Mouse (Mus musculus): Measurements from ENCODE around the gene Spata31d1d. TPM values are rescaled to one million over a fixed set of nuclear protein-coding genes. Genes with fewer than 3 reads are reported as not detected.
"Not testable (repeated sequence)": the region's sequence is repeated elsewhere in the genome, so short reads cannot be mapped to it uniquely, and the experiment has no call there.

Spata31d1d gene
- polyA plus RNA-seq, 1 experiment from 2014 or later: not detected

GRCm38 (mm10) chr13:59741096-59741495 lies 9.5 kb upstream of the Spata31d1d start:
- Histone ChIP-seq H3K27ac (ENCODE audit: low read depth, low read length) (no peak overlapping the region), H3K9me3 (ENCODE audit: control insufficient read depth, low read length) (no peaks in the 10 kb centered on the region), H3K4me2 (ENCODE audit: low read depth) (no peak overlapping the region), H3K4me1 (ENCODE audit: control insufficient read depth, insufficient read depth, low read length) (no peaks in the 10 kb centered on the region), H3K9ac (ENCODE audit: low read length) (no peak overlapping the region), H3K4me3 (ENCODE audit: low read depth, low read length) (no peak overlapping the region), H3K36me3 (ENCODE audit: control insufficient read depth, insufficient read depth, low read length) (no peaks in the 10 kb centered on the region), H3K27me3 (ENCODE audit: control insufficient read depth, insufficient read depth, low read length) (no peaks in the 10 kb centered on the region)
- ATAC-seq (ENCODE audit: insufficient read depth, low FRiP score, low TSS enrichment) (no peak), DNase-seq (ENCODE audit: low spot score) (no peak)
- WGBS: 92% methylated on average over 11 of the region's 11 CpGs

GRCm38 (mm10) chr13:59739397-59739796 lies 7.8 kb upstream of the Spata31d1d start:
- H3K27ac ChIP-seq (ENCODE audit: low read depth, low read length): no peak overlapping the region
- 91% methylated on average over 4 of the region's 4 CpGs for WGBS
- no peaks in the 10 kb centered on the region for H3K36me3 ChIP-seq (ENCODE audit: control insufficient read depth, insufficient read depth, low read length)
- no peak overlapping the region for H3K4me2 ChIP-seq (ENCODE audit: low read depth)
- no peaks in the 10 kb centered on the region for H3K4me1 ChIP-seq (ENCODE audit: control insufficient read depth, insufficient read depth, low read length)
- H3K9me3 ChIP-seq (ENCODE audit: control insufficient read depth, low read length): no peaks in the 10 kb centered on the region
- ATAC-seq (ENCODE audit: insufficient read depth, low FRiP score, low TSS enrichment) (no peak), DNase-seq (ENCODE audit: low spot score) (no peak)
- H3K9ac ChIP-seq (ENCODE audit: low read length): no peak overlapping the region
- no peaks in the 10 kb centered on the region for H3K27me3 ChIP-seq (ENCODE audit: control insufficient read depth, insufficient read depth, low read length)
- no peak overlapping the region for H3K4me3 ChIP-seq (ENCODE audit: low read depth, low read length)

- no peak overlapping the region for H3K4me2 ChIP-seq (ENCODE audit: low read depth)
- no peak overlapping the region for H3K27ac ChIP-seq (ENCODE audit: low read depth, low read length)
- ATAC-seq (ENCODE audit: insufficient read depth, low FRiP score, low TSS enrichment) (no peak), DNase-seq (ENCODE audit: low spot score) (no peak)
- H3K9ac ChIP-seq (ENCODE audit: low read length): no peak overlapping the region
- H3K36me3 ChIP-seq (ENCODE audit: control insufficient read depth, insufficient read depth, low read length): no peaks in the 10 kb centered on the region
- no peaks in the 10 kb centered on the region for H3K9me3 ChIP-seq (ENCODE audit: control insufficient read depth, low read length)
- H3K4me3 ChIP-seq (ENCODE audit: low read depth, low read length): no peak overlapping the region
- H3K27me3 ChIP-seq (ENCODE audit: control insufficient read depth, insufficient read depth, low read length): no peaks in the 10 kb centered on the region
- WGBS: 87% methylated on average over 2 of the region's 2 CpGs
- no peaks in the 10 kb centered on the region for H3K4me1 ChIP-seq (ENCODE audit: control insufficient read depth, insufficient read depth, low read length)
Measured at GRCm38 (mm10) chr13:59738455-59738854, 6.9 kb upstream of the Spata31d1d start.

DNA sequence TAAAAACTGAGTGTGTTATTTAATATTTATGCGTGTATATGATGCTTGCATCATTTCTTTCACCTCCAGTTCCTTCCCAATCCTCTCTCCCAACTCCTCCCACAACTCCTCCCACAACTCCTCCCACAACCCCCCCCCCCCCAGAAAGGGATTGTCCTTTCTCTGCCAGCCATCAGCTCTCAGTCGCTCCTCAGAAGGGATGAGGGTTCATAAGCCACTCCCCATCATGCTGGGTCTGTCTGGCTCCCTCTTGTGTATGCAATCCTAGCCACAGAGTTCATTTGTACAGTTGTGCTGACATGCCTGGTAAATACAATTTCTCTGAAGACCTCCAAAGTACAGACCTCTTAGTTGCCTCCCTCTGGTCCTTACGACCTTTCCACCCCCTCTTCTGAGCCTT lies 3.6 kb upstream of the Spata31d1d start:
- WGBS: 36% methylated on average over 3 of the region's 3 CpGs
- no peak for ATAC-seq (ENCODE audit: insufficient read depth, low FRiP score, low TSS enrichment)
- H3K27ac ChIP-seq (ENCODE audit: low read depth, low read length): no peak overlapping the region
- H3K9ac ChIP-seq (ENCODE audit: low read length): no peak overlapping the region
- no peak overlapping the region for H3K4me3 ChIP-seq (ENCODE audit: low read depth, low read length)
- peak; percentile 29 for DNase-seq (ENCODE audit: low spot score)
- H3K27me3 ChIP-seq (ENCODE audit: control insufficient read depth, insufficient read depth, low read length): no peaks in the 10 kb centered on the region
- H3K36me3 ChIP-seq (ENCODE audit: control insufficient read depth, insufficient read depth, low read length): no peaks in the 10 kb centered on the region
- no peaks in the 10 kb centered on the region for H3K4me1 ChIP-seq (ENCODE audit: control insufficient read depth, insufficient read depth, low read length)
- no peak overlapping the region for H3K4me2 ChIP-seq (ENCODE audit: low read depth)
- no peaks in the 10 kb centered on the region for H3K9me3 ChIP-seq (ENCODE audit: control insufficient read depth, low read length)

GRCm38 (mm10) chr13:59734347-59734746 lies 2.8 kb upstream of the Spata31d1d start:
- H3K27me3 ChIP-seq (ENCODE audit: control insufficient read depth, insufficient read depth, low read length); DNase-seq (ENCODE audit: low spot score); H3K4me2 ChIP-seq (ENCODE audit: low read depth); H3K9ac ChIP-seq (ENCODE audit: low read length); H3K4me3 ChIP-seq (ENCODE audit: low read depth, low read length); H3K27ac ChIP-seq (ENCODE audit: low read depth, low read length); H3K4me1 ChIP-seq (ENCODE audit: control insufficient read depth, insufficient read depth, low read length); H3K9me3 ChIP-seq (ENCODE audit: control insufficient read depth, low read length); ATAC-seq (ENCODE audit: insufficient read depth, low FRiP score, low TSS enrichment); H3K36me3 ChIP-seq (ENCODE audit: control insufficient read depth, insufficient read depth, low read length): not testable (repeated sequence)
- WGBS: 29% methylated on average over 6 of the region's 6 CpGs

GRCm38 (mm10) chr13:59733936-59734335 lies 2.4 kb upstream of the Spata31d1d start:
- Histone ChIP-seq H3K4me2 (ENCODE audit: low read depth) (no peak overlapping the region), H3K9ac (ENCODE audit: low read length) (no peak overlapping the region), H3K27me3 (ENCODE audit: control insufficient read depth, insufficient read depth, low read length) (no peaks in the 10 kb centered on the region), H3K4me1 (ENCODE audit: control insufficient read depth, insufficient read depth, low read length) (no peaks in the 10 kb centered on the region), H3K9me3 (ENCODE audit: control insufficient read depth, low read length) (no peaks in the 10 kb centered on the region), H3K27ac (ENCODE audit: low read depth, low read length) (no peak overlapping the region), H3K36me3 (ENCODE audit: control insufficient read depth, insufficient read depth, low read length) (no peaks in the 10 kb centered on the region), H3K4me3 (ENCODE audit: low read depth, low read length) (no peak overlapping the region)
- DNase-seq (ENCODE audit: low spot score): no peak
- ATAC-seq (ENCODE audit: insufficient read depth, low FRiP score, low TSS enrichment): no peak
- 85% methylated on average over 2 of the region's 4 CpGs for WGBS

DNA sequence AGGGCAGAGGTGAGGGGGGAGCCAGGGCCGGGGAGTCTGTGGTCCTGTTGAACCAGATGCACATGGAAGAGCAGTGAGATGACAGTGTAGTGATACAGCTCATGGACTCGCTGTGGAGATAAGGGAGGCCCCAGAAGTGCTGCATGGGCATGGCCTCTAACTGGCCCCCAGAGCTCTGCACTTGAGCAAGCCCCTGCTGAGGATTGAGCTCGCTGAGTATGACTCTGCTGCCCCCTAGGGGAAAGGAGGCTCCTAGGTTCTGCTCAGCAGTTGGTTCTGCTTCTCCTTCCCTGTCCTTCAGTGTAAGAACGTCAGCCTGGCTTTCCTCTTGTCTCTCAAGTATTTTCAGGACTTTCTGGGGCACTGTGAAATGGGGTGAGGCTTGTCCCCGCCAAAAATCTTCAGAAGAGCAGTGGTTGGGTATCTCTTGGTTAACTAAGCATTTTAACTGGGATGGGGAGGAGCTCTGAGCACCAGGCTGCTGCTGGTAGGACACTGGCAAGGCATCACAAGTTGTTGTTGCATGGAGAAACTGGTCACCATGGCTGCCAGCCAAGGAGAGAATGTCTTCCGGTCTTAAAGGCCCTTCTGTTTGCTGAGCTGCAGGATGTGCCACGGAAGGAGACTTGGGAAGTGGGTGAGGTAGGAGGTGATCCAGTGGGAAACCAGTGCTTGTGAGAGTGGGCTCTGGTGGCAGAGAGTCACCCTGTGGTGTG lies 3.0 kb downstream of the Spata31d1d start:
- H3K4me3 ChIP-seq (ENCODE audit: low read depth, low read length): no peak overlapping the region
- no peak overlapping the region for H3K27ac ChIP-seq (ENCODE audit: low read depth, low read length)
- H3K36me3 ChIP-seq (ENCODE audit: control insufficient read depth, insufficient read depth, low read length): no peaks in the 10 kb centered on the region
- H3K9ac ChIP-seq (ENCODE audit: low read length): no peak overlapping the region
- WGBS: 31% methylated on average over 7 of the region's 7 CpGs
- no peaks in the 10 kb centered on the region for H3K27me3 ChIP-seq (ENCODE audit: control insufficient read depth, insufficient read depth, low read length)
- peak; percentile 86 for DNase-seq (ENCODE audit: low spot score)
- peak; percentile 81 for ATAC-seq (ENCODE audit: insufficient read depth, low FRiP score, low TSS enrichment)
- no peak overlapping the region for H3K4me2 ChIP-seq (ENCODE audit: low read depth)
- H3K4me1 ChIP-seq (ENCODE audit: control insufficient read depth, insufficient read depth, low read length): no peaks in the 10 kb centered on the region
- H3K9me3 ChIP-seq (ENCODE audit: control insufficient read depth, low read length): no peaks in the 10 kb centered on the region

GRCm38 (mm10) chr13:59726139-59726867 lies 5.2 kb downstream of the Spata31d1d start:
- H3K4me2 ChIP-seq (ENCODE audit: low read depth): peak overlapping the region; percentile 28
- no peaks in the 10 kb centered on the region for H3K27me3 ChIP-seq (ENCODE audit: control insufficient read depth, insufficient read depth, low read length)
- H3K4me3 ChIP-seq (ENCODE audit: low read depth, low read length): 0 out of 2 replicates have a peak overlapping the region, but pooled peaks have one; percentile 8
- ATAC-seq (ENCODE audit: insufficient read depth, low FRiP score, low TSS enrichment) (no peak), DNase-seq (ENCODE audit: low spot score) (no peak)
- H3K27ac ChIP-seq (ENCODE audit: low read depth, low read length): no peak overlapping the region
- H3K36me3 ChIP-seq (ENCODE audit: control insufficient read depth, insufficient read depth, low read length): no peaks in the 10 kb centered on the region
- WGBS: 35% methylated on average over 29 of the region's 29 CpGs
- H3K4me1 ChIP-seq (ENCODE audit: control insufficient read depth, insufficient read depth, low read length): no peaks in the 10 kb centered on the region
- H3K9ac ChIP-seq (ENCODE audit: low read length): peak overlapping the region; percentile 0
- no peaks in the 10 kb centered on the region for H3K9me3 ChIP-seq (ENCODE audit: control insufficient read depth, low read length)

DNA sequence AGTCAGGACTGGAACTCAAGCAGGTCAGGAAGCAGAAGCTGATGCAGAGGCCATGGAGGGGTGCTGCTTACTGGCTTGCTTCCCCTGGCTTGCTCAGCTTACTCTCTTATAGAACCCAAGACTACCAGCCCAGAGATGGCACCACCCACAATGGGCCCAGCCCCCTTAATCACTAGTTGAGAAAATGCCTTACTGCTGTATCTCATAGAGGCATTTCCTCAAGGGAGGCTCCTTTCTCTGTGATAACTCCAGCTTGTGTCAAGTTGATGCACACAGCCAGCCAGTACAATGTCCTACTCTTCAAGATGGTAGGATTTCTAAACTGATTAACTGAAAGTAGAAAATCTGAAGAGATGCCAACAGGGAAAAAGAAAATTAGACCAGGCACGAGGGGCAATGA lies 9.5 kb downstream of the Spata31d1d start:
- not testable (repeated sequence) for H3K4me1 ChIP-seq (ENCODE audit: control insufficient read depth, insufficient read depth, low read length); H3K9ac ChIP-seq (ENCODE audit: low read length); H3K36me3 ChIP-seq (ENCODE audit: control insufficient read depth, insufficient read depth, low read length); H3K4me3 ChIP-seq (ENCODE audit: low read depth, low read length); ATAC-seq (ENCODE audit: insufficient read depth, low FRiP score, low TSS enrichment); H3K4me2 ChIP-seq (ENCODE audit: low read depth); H3K27ac ChIP-seq (ENCODE audit: low read depth, low read length); DNase-seq (ENCODE audit: low spot score); H3K9me3 ChIP-seq (ENCODE audit: control insufficient read depth, low read length); H3K27me3 ChIP-seq (ENCODE audit: control insufficient read depth, insufficient read depth, low read length)
- WGBS: 85% methylated on average over 1 of the region's 1 CpGs
